Mouse (Mus musculus) brain, embryonic 14.5 days (tissue): ENCODE results near the gene Antxr1. TPM values are rescaled to one million over a fixed set of nuclear protein-coding genes. Genes with fewer than 3 reads are reported as not detected.
"Not testable (repeated sequence)": the region's sequence is repeated elsewhere in the genome, so short reads cannot be mapped to it uniquely, and the experiment has no call there.

Experiments
- DNase-seq: peaks from one replicate; pipeline ENCODE4 v3.0.0-alpha.2; 2011; ENCODE audit warnings: low read depth
- CTCF ChIP-seq: fragments of 200-500 bp; IDR thresholded peaks from 2 replicates; pipeline ENCODE4 v1.5.1; 2012; ENCODE audit warnings: inconsistent platforms, mild to moderate bottlenecking, moderate library complexity, borderline replicate concordance; ENCODE audit not compliant: insufficient read depth, insufficient read length; ENCODE audit errors: extremely low read depth
- POLR2A ChIP-seq: fragments of 200-500 bp; IDR thresholded peaks from 2 replicates; pipeline ENCODE4 v1.6.1; 2012; ENCODE audit warnings: mild to moderate bottlenecking, inconsistent platforms, borderline replicate concordance; ENCODE audit not compliant: poor library complexity, insufficient read depth, insufficient read length, severe bottlenecking; ENCODE audit errors: extremely low read depth
- polyA plus RNA-seq: library from polyadenylated mRNA; depleted of rRNA; stranded (reverse); fragments of >200 nt; gene quantifications from 2 replicates; pipeline ENCODE4 v1.2.3, GENCODE M21; 2012; rRNA removed

The Antxr1 gene
- polyA plus RNA-seq, 1 experiment: 10.0 TPM

DNA sequence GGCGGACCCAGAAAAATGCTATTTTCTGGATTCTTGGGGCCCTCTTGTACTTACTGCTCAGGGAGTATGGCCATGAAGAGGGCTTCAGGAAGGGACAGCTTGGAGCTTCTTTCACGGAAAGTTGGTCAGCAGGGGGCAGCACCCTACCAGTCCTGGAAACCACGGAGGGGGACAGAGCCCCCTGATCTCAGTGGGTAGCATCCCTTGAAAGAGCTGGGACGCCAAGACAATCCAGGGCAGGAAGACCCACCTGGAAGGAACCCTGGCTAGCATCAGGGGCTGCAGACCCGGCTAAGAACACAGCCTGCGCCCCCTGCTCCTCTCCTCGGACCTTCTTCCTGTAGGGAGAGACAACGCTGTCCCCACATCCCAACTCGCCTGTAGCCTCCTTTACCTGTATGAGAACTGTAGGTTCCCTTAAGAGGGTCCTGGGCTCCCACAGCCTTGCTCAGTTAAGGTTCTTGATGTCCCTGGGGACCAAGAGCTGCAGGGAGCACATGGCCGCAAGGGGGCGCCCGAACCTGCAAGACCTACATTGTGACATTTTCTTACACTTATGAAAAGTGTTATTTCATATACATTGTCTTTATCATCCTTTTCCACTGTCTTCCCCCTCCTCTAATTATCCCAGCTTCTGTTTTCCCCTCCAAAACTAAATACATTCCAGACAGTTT lies 234.2 kb downstream of the Antxr1 start:
- TF ChIP-seq CTCF (peak; percentile 96), POLR2A (no peak)
- peak; percentile 95 for DNase-seq

DNA sequence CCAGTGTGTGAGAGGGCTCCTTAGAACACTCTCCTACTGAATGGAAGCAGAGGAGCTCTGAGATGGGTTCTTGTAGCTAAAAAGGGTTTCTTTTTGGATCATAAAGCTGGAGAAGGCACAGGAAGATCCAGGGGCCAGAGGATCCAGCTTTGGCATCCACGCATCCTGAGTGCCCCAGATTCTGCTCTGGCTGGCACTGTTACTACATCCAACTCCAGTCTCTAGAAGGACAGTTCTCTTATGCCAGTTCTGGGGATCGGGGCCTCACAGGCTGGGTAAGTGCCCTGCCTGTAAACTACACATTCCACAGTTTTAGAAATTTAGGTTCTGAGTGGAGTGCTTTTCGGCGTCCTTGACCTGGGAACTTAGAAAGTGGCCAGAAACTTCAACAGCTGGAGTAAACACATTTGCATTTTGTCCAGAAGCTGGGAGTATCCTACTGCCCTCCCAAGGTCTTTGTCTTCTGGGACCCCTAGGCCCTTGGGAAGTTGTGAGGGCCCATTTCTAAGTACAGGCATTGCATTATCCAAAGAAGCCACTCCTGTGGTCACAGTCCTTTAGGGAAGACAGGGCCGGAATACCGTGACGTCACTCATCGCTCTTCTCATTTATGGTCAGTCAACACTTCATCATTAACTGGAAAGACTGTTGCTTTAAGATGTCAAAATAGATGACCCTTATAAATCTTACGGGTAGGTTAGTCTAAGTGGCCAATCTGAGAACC lies 235.2 kb downstream of the Antxr1 start:
- DNase-seq: peak; percentile 8
- no peak for TF ChIP-seq CTCF
- no peak for TF ChIP-seq POLR2A

DNA sequence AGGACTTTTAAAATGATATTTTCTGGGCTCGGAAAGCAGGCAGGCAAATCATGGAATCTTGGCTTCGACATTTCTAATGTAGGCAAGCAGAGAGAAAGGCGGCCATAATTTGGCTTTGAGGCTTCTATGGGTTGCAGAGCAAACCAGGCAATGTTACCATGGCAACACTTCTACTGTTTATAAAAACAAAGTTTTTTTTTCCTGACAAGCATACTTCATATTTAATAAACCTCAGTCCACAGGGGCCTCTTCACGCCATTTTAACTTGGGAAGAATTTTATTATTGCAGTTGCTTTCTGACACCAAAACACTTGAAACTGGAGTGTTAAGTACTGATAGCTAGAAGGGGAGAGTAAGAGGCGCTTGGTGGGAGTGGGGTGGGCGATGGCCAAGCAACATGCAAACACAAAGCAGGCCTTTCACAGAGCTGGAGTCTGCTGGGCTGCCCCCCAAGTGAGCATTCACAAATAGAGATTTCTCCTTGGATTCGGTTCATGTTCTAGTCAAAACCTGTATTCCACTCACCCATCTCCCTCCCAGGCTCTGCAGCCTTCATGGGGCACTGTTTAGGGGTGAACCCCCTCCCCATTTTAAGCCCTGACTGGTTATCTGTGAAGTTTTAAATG lies 235.8 kb downstream of the Antxr1 start:
- DNase-seq: peak; percentile 70
- TF ChIP-seq POLR2A (no peak), CTCF (no peak)

GRCm38 (mm10) chr6:87099261-87099660 lies 236.4 kb downstream of the Antxr1 start:
- TF ChIP-seq CTCF: no peak
- no peak for TF ChIP-seq POLR2A
- DNase-seq: no peak

- not testable (repeated sequence) for DNase-seq
Measured at GRCm38 (mm10) chr6:87093631-87094030, 242.0 kb downstream of the Antxr1 start.

DNA sequence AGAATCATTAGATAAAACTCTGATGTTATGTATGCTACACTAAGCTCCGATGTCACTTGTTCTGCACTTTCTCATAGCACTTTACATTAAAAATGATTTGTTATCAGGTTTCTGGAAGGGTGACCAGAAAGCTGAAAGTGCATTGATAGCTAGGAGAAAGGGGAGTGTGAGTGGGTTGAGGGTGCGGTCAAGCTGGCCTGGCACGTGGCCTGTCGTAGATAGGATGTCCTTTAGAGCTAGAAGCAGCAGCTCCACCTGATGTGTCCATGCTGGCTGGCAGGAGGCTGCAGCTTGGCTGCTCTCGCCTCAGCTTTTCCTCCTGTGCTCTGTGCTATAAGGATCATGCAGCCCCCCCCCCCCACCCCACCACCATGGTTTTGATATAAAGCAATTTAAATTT lies 243.1 kb downstream of the Antxr1 start:
- TF ChIP-seq CTCF (no peak), POLR2A (no peak)
- no peak for DNase-seq

DNA sequence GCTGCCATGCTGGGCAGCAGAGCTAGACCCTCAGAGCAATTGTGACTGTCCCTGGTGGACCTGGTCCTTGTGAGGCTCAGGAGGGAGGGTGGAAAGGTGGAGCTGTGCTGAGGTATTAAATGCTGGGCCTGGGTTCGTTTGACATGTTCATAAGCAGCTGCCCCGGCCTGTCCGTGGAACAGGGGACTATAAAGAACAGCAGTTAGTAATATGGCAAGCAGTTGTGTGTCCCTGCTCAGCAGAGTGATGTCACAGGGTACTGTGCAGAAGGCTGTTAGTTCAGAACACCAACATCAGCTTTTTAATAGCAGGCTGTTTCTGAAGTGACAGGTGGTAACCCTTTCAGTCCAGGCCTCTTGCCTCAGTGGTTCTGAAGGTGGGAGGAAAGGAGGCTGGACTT lies 244.7 kb downstream of the Antxr1 start:
- no peak for DNase-seq
- no peak for TF ChIP-seq CTCF
- TF ChIP-seq POLR2A: no peak

GRCm38 (mm10) chr6:87088356-87088755 lies 247.3 kb downstream of the Antxr1 start:
- TF ChIP-seq CTCF (no peak), POLR2A (no peak)
- DNase-seq: no peak

DNA sequence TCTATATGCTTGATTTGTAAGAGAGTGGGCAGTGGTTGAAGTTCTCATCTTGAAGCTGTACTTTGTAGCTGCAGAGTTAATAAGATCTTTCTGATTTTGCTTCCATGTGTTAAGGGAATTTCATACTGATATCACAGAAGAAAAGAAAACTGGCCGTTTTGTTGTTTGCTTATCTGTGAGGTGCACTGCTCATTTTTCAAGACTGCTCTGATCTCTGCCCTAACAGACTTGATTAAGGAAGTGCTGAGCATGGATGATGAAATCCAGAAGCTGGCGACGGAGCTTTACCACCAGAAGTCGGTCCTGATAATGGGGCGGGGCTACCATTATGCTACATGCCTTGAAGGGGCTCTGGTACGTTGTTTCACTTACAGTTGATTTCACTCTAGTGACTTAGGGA lies 250.6 kb downstream of the Antxr1 start:
- no peak for DNase-seq

More for the DNA sequence above, 250.6 kb downstream of the Antxr1 start:
- TF ChIP-seq CTCF (no peak), POLR2A (no peak)

Other genes starting within 250 kb of the Antxr1 start
- 0.24 and 0.51 TPM in 2 replicates for gene D6Ertd527e, start 231.1 kb downstream of the Antxr1 start, polyA plus RNA-seq
- gene Gkn1, start 15.1 kb upstream of the Antxr1 start, polyA plus RNA-seq: 0.05 and 0.12 TPM in 2 replicates
- 0.09 TPM in 1 of 2 replicates, not detected in the other for gene Gkn2, start 37.5 kb upstream of the Antxr1 start, polyA plus RNA-seq
- 0.16 and 0.40 TPM in 2 replicates for gene Gkn3, start 53.1 kb upstream of the Antxr1 start, polyA plus RNA-seq
- not detected in 2 replicates for gene Bmp10, start 93.2 kb upstream of the Antxr1 start, polyA plus RNA-seq
- gene Arhgap25, start 197.4 kb upstream of the Antxr1 start, polyA plus RNA-seq: 0.85 and 1.4 TPM in 2 replicates